Mouse (Mus musculus): ENCODE results near the gene Cldn10. TPM values are rescaled to one million over a fixed set of nuclear protein-coding genes. Genes with fewer than 3 reads are reported as not detected.
"Not testable (repeated sequence)": the region's sequence is repeated elsewhere in the genome, so short reads cannot be mapped to it uniquely, and the experiment has no call there.

The Cldn10 gene
- polyA plus RNA-seq, 1 experiment from 2014 or later = 1.3 TPM

DNA sequence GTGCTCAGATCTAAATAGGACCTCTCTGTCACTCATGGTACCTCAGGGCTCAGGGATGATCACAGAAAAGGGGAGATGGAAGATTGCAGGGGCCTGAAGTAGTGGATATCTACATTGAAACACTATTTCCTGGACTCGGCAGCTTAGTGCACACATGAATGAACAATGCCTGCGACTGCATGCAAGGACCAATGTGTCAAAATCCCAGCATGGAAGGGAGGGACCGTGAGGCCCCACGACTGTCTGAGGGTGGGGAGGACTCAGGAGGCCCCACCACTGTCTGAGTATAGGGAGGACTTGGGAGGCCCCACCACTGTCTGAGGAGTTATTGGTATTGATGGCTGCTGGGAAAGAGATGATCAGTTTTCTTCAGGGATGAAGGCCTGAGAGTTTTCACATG is 2.5 kb downstream of the Cldn10 start:
- Histone ChIP-seq H3K9me3 (replicated peaks) (no peaks in the 10 kb centered on the region), H3K36me3 (no peaks in the 10 kb centered on the region), H3K4me1 (no peaks in the 10 kb centered on the region), H3K4me2 (replicated peaks) (no peak overlapping the region), H3K4me3 (no peak overlapping the region), H3K27ac (no peak overlapping the region), H3K9ac (no peak overlapping the region), H3K27me3 (no peaks in the 10 kb centered on the region)
- WGBS = 61% methylated on average over 4 of the region's 4 CpGs
- ATAC-seq (ENCODE audit: low FRiP score) = no peak

DNA sequence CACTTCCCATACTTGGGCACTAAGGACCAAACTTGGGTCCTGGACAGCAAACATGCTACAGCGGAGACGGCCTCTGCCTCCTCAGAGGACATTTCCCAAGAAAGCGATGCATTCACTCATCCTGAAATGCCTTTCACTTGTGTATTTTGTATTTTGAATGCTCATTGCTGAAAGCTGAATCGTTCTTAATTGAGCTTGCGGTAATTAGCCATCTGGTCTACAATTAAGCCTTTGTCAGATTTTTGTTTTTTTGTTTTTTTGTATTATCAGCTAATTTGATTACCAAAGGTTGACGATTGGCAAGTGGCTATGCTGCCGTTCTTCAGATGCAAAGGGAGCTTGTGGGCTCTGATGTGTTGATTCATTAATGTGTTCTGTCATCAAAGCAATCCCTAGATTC is 5.2 kb downstream of the Cldn10 start:
- no peak for ATAC-seq (ENCODE audit: low FRiP score)
- no peak overlapping the region for H3K9ac ChIP-seq
- H3K27me3 ChIP-seq = no peaks in the 10 kb centered on the region
- H3K4me2 ChIP-seq (replicated peaks) = no peak overlapping the region
- no peak overlapping the region for H3K4me3 ChIP-seq
- 88% methylated on average over 7 of the region's 7 CpGs for WGBS
- no peaks in the 10 kb centered on the region for H3K36me3 ChIP-seq
- no peaks in the 10 kb centered on the region for H3K9me3 ChIP-seq (replicated peaks)
- no peaks in the 10 kb centered on the region for H3K4me1 ChIP-seq
- H3K27ac ChIP-seq = no peak overlapping the region

DNA sequence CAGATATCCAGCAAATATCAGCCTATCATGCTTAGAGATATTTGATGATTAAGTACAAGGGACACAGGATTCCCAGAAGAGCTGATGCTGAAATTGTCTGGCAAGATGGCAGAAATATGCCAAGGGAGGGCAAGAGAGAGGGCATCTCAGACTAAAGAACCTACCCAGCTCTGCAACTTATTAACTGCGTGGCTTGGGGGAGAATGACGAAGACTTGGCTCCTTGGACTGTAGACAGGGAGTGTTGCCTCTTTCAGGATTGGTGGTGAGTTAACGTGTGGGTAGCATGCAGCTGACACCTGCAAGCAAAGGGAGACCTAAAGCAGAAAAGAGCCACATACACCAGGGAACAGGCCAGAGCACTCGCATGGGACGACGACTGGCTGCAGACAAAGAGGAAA is 5.7 kb downstream of the Cldn10 start:
- H3K4me1 ChIP-seq = no peaks in the 10 kb centered on the region
- H3K27me3 ChIP-seq = no peaks in the 10 kb centered on the region
- ATAC-seq (ENCODE audit: low FRiP score) = no peak
- H3K9ac ChIP-seq = no peak overlapping the region
- no peak overlapping the region for H3K4me3 ChIP-seq
- H3K27ac ChIP-seq = no peak overlapping the region
- no peak overlapping the region for H3K4me2 ChIP-seq (replicated peaks)
- WGBS = 94% methylated on average over 6 of the region's 6 CpGs
- H3K36me3 ChIP-seq = no peaks in the 10 kb centered on the region
- no peaks in the 10 kb centered on the region for H3K9me3 ChIP-seq (replicated peaks)

DNA sequence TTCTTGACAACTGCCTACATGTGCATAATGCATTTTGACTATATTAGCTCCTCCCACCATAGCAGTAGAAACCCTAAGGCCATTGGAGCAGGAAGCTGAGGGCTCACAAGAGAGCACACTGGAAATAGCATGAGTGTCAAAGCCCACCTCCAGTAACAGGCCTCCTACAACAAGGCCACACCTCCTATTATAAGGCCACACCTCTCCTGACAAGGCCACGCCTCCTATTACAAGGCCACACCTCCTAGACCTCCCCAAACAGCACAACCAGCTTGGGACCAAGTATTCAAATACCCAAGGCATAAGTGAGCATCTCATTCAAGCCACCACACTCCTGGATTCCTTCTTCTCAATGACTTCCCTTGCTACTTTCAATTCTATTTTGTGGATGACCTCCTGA is 6.5 kb downstream of the Cldn10 start:
- H3K27me3 ChIP-seq = no peaks in the 10 kb centered on the region
- H3K4me3 ChIP-seq = no peak overlapping the region
- H3K36me3 ChIP-seq = no peaks in the 10 kb centered on the region
- ATAC-seq (ENCODE audit: low FRiP score) = no peak
- 75% methylated on average over 1 of the region's 1 CpGs for WGBS
- no peaks in the 10 kb centered on the region for H3K9me3 ChIP-seq (replicated peaks)
- no peak overlapping the region for H3K4me2 ChIP-seq (replicated peaks)
- H3K4me1 ChIP-seq = no peaks in the 10 kb centered on the region
- no peak overlapping the region for H3K27ac ChIP-seq
- H3K9ac ChIP-seq = no peak overlapping the region

DNA sequence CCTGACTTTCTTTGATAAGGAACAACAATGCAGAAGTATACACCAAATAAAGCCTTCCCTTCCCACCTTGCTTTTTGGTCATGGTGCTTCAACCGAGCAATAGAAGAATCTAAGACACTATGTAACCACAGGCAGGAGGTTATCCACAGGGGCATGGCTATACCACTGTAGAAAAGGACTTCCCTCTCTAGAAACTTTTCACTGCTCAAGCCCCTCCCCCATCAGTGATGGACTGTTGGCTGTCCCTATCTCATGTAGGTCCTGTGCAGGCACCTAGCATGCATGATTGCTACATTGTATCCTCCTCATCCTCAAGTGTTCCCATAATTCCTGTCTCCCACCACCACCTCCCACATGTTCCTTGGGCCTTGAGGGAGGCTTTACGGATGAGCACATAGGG is 7.2 kb downstream of the Cldn10 start:
- ATAC-seq (ENCODE audit: low FRiP score) = no peak
- Histone ChIP-seq H3K27me3 (no peaks in the 10 kb centered on the region), H3K4me1 (no peaks in the 10 kb centered on the region), H3K4me3 (no peak overlapping the region), H3K27ac (no peak overlapping the region), H3K36me3 (no peaks in the 10 kb centered on the region), H3K9ac (no peak overlapping the region), H3K4me2 (replicated peaks) (no peak overlapping the region), H3K9me3 (replicated peaks) (no peaks in the 10 kb centered on the region)
- 79% methylated on average over 2 of the region's 2 CpGs for WGBS

DNA sequence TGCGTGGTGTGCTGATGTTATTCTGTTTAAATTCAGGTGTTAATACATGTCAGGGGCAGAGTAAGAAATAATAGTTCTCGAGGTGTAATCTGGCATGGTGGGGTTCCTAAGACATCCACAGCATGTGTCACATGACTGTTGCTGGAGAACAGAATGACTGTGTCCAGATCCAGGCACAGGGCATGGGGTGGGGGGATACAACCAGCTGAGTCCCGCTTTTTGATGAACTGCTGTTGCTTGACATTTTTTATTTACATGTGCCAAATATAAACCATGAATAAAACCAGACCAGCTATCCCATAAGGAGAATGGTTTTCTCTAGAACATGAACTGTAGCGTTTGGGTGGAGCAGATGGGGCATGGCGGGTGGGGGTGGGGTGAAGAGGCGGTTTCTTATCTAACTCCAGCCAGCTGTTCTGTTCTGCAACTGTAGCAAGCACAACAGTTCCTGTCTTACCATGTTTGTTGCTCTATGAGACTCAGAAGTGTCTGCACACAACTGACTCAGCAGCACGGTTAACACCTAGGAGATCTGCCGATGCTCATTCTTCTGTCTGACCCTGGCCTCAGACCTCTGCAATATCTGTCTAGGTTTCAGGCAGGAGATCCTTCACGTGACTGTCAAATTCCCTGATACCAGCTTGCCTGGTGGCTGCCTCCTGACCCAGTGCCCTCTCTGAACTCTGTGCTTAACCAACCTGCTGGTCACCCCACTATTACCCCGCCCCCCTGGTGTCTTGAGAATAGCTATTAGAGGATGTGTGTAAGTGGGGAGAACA is 8.4 kb downstream of the Cldn10 start:
- Histone ChIP-seq H3K9ac (no peak overlapping the region), H3K4me1 (no peaks in the 10 kb centered on the region), H3K9me3 (replicated peaks) (no peaks in the 10 kb centered on the region), H3K4me3 (no peak overlapping the region), H3K27me3 (no peaks in the 10 kb centered on the region), H3K36me3 (no peaks in the 10 kb centered on the region), H3K27ac (no peak overlapping the region), H3K4me2 (replicated peaks) (no peak overlapping the region)
- WGBS = 61% methylated on average over 10 of the region's 10 CpGs
- ATAC-seq (ENCODE audit: low FRiP score) = no peak; the same call in 1 of the 2 replicates

DNA sequence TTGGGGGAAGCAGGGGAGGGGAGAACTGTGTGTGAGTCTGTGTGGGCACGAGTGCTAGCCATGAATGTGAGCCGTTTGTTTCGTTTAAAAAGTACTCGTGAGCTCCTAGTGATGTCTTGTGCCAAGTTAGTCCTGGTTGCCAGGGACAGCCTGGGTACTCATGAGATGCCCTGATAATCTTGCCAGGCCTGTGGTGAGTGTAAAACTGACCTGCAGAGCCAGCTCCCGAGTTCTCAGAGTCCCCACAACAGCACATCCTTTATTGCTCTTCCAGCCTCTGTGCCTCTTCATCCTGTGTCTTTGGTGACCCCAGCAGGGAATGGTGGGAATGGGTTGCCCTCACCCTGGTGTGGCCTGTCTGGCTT is 9.0 kb downstream of the Cldn10 start:
- Histone ChIP-seq H3K27me3 (no peaks in the 10 kb centered on the region), H3K4me1 (no peaks in the 10 kb centered on the region), H3K9me3 (replicated peaks) (no peaks in the 10 kb centered on the region), H3K27ac (no peak overlapping the region), H3K36me3 (no peaks in the 10 kb centered on the region), H3K4me2 (replicated peaks) (no peak overlapping the region), H3K9ac (no peak overlapping the region), H3K4me3 (no peak overlapping the region)
- ATAC-seq (ENCODE audit: low FRiP score) = no peak
- WGBS = 63% methylated on average over 5 of the region's 5 CpGs

DNA sequence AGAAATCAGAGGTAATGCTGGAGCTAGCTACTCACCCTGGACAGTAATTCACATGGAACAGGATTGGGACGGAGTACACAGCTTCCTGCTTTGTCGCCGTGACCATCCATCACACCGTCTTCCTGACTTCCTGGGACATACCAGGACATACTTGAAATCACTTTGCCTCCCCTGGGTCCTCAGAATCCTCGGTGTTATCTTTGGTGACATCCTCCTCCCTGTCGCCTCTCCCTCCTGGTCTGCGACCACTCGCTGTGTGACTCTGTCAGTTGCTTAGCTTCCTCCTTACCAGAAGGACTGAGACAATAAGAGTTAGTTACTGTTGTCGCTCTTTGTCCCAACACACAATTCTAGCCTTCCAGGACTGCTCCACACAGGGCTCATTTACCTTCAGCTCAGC is 9.6 kb downstream of the Cldn10 start:
- ATAC-seq (ENCODE audit: low FRiP score) = no peak
- Histone ChIP-seq H3K9me3 (replicated peaks) (no peaks in the 10 kb centered on the region), H3K4me1 (no peaks in the 10 kb centered on the region), H3K4me2 (replicated peaks) (no peak overlapping the region), H3K9ac (no peak overlapping the region), H3K4me3 (no peak overlapping the region), H3K36me3 (no peaks in the 10 kb centered on the region), H3K27me3 (no peaks in the 10 kb centered on the region), H3K27ac (no peak overlapping the region; the same call in 1 of the 2 replicates)
- 75% methylated on average over 9 of the region's 9 CpGs for WGBS

DNA sequence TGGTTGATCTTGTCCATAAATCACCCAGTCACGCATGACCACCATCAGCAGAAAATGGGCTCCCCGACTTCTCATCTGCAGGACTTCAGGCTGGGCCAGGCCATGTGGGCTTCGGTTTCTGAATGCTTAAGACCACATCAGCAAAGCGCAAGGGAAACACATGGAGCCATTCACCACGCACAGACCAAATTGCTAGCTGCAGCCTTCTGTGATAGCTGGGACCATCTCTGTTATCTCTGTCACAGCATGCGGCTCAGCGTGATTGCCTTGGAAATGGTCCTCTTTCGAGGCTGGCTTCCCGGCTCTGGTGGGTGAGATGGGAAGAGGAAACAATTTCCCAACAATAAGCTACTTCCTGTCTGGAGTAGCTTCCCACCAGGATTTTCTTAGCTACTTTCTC is 12.2 kb downstream of the Cldn10 start:
- ATAC-seq (ENCODE audit: low FRiP score) = no peak
- no peak overlapping the region for H3K4me2 ChIP-seq (replicated peaks)

DNA sequence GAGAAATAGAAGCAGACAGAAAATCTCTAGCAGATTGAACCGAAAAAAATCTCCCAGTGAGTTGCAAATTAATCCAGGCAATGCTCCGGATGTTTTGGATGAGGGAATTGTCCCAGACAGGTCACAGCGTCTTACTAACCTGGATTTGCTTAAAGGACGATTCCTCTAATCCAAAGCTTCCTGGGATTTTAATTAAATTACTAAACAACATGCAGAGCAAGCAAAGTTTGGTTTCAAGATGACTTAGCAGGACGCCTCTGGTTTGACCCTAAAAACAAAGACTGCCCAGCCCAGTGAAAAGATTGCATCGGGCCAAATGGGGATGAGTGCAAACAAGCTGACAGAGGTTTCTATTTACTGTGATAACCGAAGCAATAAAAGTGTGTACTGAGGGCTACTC is 16.2 kb downstream of the Cldn10 start:
- no peak overlapping the region for H3K4me2 ChIP-seq (replicated peaks)
- no peaks in the 10 kb centered on the region for H3K36me3 ChIP-seq
- no peak overlapping the region for H3K4me3 ChIP-seq
- no peak for ATAC-seq (ENCODE audit: low FRiP score)
- H3K27me3 ChIP-seq = no peaks in the 10 kb centered on the region
- H3K4me1 ChIP-seq = no peaks in the 10 kb centered on the region
- H3K9me3 ChIP-seq (replicated peaks) = no peaks in the 10 kb centered on the region
- no peak overlapping the region for H3K27ac ChIP-seq
- WGBS = 36% methylated on average over 7 of the region's 7 CpGs
- no peak overlapping the region for H3K9ac ChIP-seq

More for the DNA sequence above, 12.2 kb downstream of the Cldn10 start:
- no peaks in the 10 kb centered on the region for H3K27me3 ChIP-seq
- WGBS = 72% methylated on average over 9 of the region's 9 CpGs
- H3K4me3 ChIP-seq = no peak overlapping the region
- no peak overlapping the region for H3K27ac ChIP-seq
- no peak overlapping the region for H3K9ac ChIP-seq
- H3K4me1 ChIP-seq = no peaks in the 10 kb centered on the region
- H3K36me3 ChIP-seq = no peaks in the 10 kb centered on the region
- H3K9me3 ChIP-seq (replicated peaks) = no peaks in the 10 kb centered on the region

DNA sequence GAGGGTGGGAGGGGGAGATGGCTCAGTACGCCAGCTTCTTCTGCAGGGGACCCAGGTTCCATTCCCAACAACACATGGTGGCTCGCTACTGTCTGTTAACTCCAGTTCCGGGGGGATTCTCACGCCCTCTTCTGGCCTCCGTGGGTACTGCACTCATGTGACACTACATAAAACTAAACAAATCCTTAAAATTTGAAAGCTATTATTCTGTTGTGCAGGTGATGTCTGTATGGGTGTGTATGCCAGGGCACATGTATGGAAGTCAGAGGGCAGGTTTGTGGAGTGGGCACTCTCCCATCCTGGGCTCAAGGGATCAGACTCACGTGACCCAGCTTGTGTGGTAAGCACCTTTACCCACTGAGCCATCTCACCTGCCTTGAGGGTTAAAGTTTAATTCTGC is 16.6 kb downstream of the Cldn10 start:
- Histone ChIP-seq H3K36me3 (no peaks in the 10 kb centered on the region), H3K9me3 (replicated peaks) (no peaks in the 10 kb centered on the region), H3K27ac (no peak overlapping the region), H3K27me3 (no peaks in the 10 kb centered on the region), H3K9ac (no peak overlapping the region), H3K4me1 (no peaks in the 10 kb centered on the region), H3K4me2 (replicated peaks) (no peak overlapping the region), H3K4me3 (no peak overlapping the region)
- WGBS = 37% methylated on average over 6 of the region's 6 CpGs
- no peak for ATAC-seq (ENCODE audit: low FRiP score)

DNA sequence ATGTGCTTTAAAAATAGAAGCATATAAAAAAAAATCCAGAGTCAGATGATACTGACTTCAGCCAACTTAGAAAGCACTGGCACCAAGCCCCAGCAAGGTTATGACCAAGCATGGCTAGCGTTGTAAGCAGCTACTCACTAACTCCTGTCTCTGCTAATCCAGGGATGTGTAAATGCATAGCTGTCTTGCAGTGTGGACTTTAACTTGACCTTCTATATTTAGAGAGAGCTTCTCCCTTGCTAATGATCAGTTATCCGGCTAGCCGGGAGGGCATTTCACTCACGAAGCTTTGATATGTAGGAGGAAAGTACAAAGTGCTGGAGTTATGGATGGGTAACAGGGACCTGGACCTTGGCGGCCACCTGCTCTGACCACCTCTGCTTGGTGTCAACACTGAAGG is 19.9 kb downstream of the Cldn10 start:
- 90% methylated on average over 5 of the region's 5 CpGs for WGBS
- no peak overlapping the region for H3K27ac ChIP-seq

DNA sequence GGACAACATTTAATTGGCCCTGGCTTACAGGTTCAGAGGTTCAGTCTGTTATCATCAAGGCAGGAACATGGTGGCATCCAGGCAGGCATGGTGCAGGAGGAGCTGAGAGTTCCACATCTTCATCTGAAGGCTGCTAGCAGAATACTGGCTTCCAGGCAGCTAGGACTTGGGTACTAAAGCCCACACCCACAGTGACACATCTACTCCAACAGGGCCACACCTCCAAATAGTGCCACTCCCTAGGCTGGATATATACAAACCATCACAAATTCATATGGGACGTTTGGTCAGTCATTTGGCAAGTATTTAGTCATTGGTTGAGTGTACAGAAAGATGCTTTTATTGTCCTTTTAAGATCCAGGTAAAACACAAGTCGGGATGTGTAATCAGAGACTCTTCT is 20.5 kb downstream of the Cldn10 start:
- not testable (repeated sequence) for H3K27me3 ChIP-seq; H3K36me3 ChIP-seq; H3K4me3 ChIP-seq; H3K27ac ChIP-seq; H3K9me3 ChIP-seq (replicated peaks); H3K4me1 ChIP-seq; H3K9ac ChIP-seq; H3K4me2 ChIP-seq (replicated peaks); ATAC-seq (ENCODE audit: low FRiP score)
- 78% methylated on average over 2 of the region's 2 CpGs for WGBS

More for the DNA sequence above, 19.9 kb downstream of the Cldn10 start:
- no peak for ATAC-seq (ENCODE audit: low FRiP score)
- Histone ChIP-seq H3K4me1 (no peaks in the 10 kb centered on the region), H3K9me3 (replicated peaks) (no peaks in the 10 kb centered on the region), H3K27me3 (no peaks in the 10 kb centered on the region), H3K36me3 (no peaks in the 10 kb centered on the region), H3K9ac (no peak overlapping the region), H3K4me3 (no peak overlapping the region), H3K4me2 (replicated peaks) (no peak overlapping the region)

Measured in hindbrain, embryonic 12.5 days (tissue).